Mouse (Mus musculus) kidney, adult 2 months (tissue): ENCODE data around the gene Ccdc24.

Source experiments
- CTCF ChIP-seq: fragments of 200-500 bp; conservative IDR thresholded peaks from 2 replicates; pipeline ENCODE4 v1.5.1; 2011; ENCODE audit warnings: low read depth, mild to moderate bottlenecking, control low read depth, low read length, moderate library complexity, mixed read lengths; ENCODE audit not compliant: insufficient read depth, insufficient read length
- POLR2A ChIP-seq: fragments of 200-500 bp; IDR thresholded peaks from one replicate; pipeline ENCODE4 v1.6.1; 2011; ENCODE audit warnings: low read depth, low read length, control low read depth

DNA sequence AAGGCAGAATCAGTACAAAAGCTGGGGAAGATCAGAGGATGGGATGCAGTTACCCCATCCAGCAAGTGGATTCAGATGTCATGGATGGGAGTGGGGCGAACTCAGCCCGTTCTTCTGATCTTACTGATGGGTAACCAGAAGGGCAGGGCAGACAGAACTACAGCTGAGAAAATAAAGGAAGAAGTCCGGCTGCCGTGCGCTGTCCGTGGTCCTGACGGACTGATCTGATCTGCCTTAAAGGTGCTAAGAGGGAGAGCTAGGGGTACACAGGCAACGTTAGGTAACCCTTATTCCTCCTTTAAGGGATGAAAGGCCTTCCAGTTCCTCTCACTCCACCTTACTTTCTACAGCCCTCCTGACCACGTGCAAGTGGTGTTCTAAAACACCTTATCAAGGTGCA is 21.0 kb upstream of the Ccdc24 start:
- TF ChIP-seq CTCF (no peak), POLR2A (no peak)
